Mouse (Mus musculus): ENCODE measurements around the gene Enam. TPM values are rescaled to one million over a fixed set of nuclear protein-coding genes. Genes with fewer than 3 reads are reported as not detected.
A peak's percentile ranks its signal among the peaks of the same experiment; 100 is the strongest.
"Not testable (repeated sequence)": the region's sequence is repeated elsewhere in the genome, so short reads cannot be mapped to it uniquely, and the experiment has no call there.

Enam gene
- polyA plus RNA-seq, 1 experiment from 2014 or later = not detected

GRCm38 (mm10) chr5:88519232-88519631 is 31.5 kb downstream of the Enam start:
- Histone ChIP-seq H3K27ac (ENCODE audit: low read length) (no peak overlapping the region), H3K9me3 (replicated peaks; ENCODE audit: control insufficient read depth, low read length) (no peaks in the 10 kb centered on the region), H3K4me1 (ENCODE audit: control insufficient read depth, insufficient read depth, low read length) (no peaks in the 10 kb centered on the region), H3K36me3 (ENCODE audit: control insufficient read depth, insufficient read depth) (no peaks in the 10 kb centered on the region), H3K4me2 (ENCODE audit: low read depth, low read length) (no peak overlapping the region), H3K9ac (ENCODE audit: low read length) (no peak overlapping the region), H3K27me3 (ENCODE audit: control insufficient read depth, insufficient read depth, low read length) (no peaks in the 10 kb centered on the region), H3K4me3 (ENCODE audit: low read length) (no peak overlapping the region)
- 12% methylated on average over 2 of the region's 2 CpGs for WGBS
- ATAC-seq (replicated peaks; ENCODE audit: extremely low read depth, insufficient read depth, low FRiP score) = no peak

GRCm38 (mm10) chr5:88527657-88528056 is 39.9 kb downstream of the Enam start, which contains the start of gene Jchain:
TSS of gene Jchain (minus strand) at chr5:88527891.
- H3K9ac ChIP-seq (ENCODE audit: low read length) = no peak within 1 kb of the TSS
- H3K4me3 ChIP-seq (ENCODE audit: low read length) = no peak within 1 kb of the TSS
- no peak within 1 kb of the TSS for H3K27ac ChIP-seq (ENCODE audit: low read length)
- no peaks in the 10 kb centered on the region for H3K36me3 ChIP-seq (ENCODE audit: control insufficient read depth, insufficient read depth)
- H3K9me3 ChIP-seq (replicated peaks; ENCODE audit: control insufficient read depth, low read length) = no peaks in the 10 kb centered on the region
- 0 out of 2 replicates have a peak, but pooled peaks cover 2% of the 10 kb centered on the region for H3K4me1 ChIP-seq (ENCODE audit: control insufficient read depth, insufficient read depth, low read length)
- no peak for ATAC-seq (replicated peaks; ENCODE audit: extremely low read depth, insufficient read depth, low FRiP score)
- no peak within 1 kb of the TSS for H3K4me2 ChIP-seq (ENCODE audit: low read depth, low read length)
- H3K27me3 ChIP-seq (ENCODE audit: control insufficient read depth, insufficient read depth, low read length) = no peaks in the 10 kb centered on the region
- WGBS = 81% methylated on average over 3 of the region's 3 CpGs

- ATAC-seq (replicated peaks; ENCODE audit: extremely low read depth, insufficient read depth, low FRiP score) = no peak
- H3K9me3 ChIP-seq (replicated peaks; ENCODE audit: control insufficient read depth, low read length) = no peaks in the 10 kb centered on the region
- no peak overlapping the region for H3K4me2 ChIP-seq (ENCODE audit: low read depth, low read length)
- WGBS = 47% methylated on average over 1 of the region's 1 CpGs
- H3K36me3 ChIP-seq (ENCODE audit: control insufficient read depth, insufficient read depth) = no peaks in the 10 kb centered on the region
- no peaks in the 10 kb centered on the region for H3K27me3 ChIP-seq (ENCODE audit: control insufficient read depth, insufficient read depth, low read length)
- peaks cover 7% of the 10 kb centered on the region; the same call in 1 of the 2 replicates for H3K4me1 ChIP-seq (ENCODE audit: control insufficient read depth, insufficient read depth, low read length)
- no peak overlapping the region for H3K4me3 ChIP-seq (ENCODE audit: low read length)
- H3K27ac ChIP-seq (ENCODE audit: low read length) = no peak overlapping the region
- no peak overlapping the region for H3K9ac ChIP-seq (ENCODE audit: low read length)
Measured at GRCm38 (mm10) chr5:88530908-88531307, 43.1 kb downstream of the Enam start.

GRCm38 (mm10) chr5:88534697-88535096 is 46.9 kb downstream of the Enam start:
- Histone ChIP-seq H3K27ac (ENCODE audit: low read length) (no peak overlapping the region; the same call in 1 of the 2 replicates), H3K36me3 (ENCODE audit: control insufficient read depth, insufficient read depth) (no peaks in the 10 kb centered on the region), H3K4me3 (ENCODE audit: low read length) (no peak overlapping the region), H3K9ac (ENCODE audit: low read length) (no peak overlapping the region), H3K4me1 (ENCODE audit: control insufficient read depth, insufficient read depth, low read length) (peaks cover 7% of the 10 kb centered on the region; the same call in 1 of the 2 replicates), H3K9me3 (replicated peaks; ENCODE audit: control insufficient read depth, low read length) (no peaks in the 10 kb centered on the region), H3K27me3 (ENCODE audit: control insufficient read depth, insufficient read depth, low read length) (no peaks in the 10 kb centered on the region), H3K4me2 (ENCODE audit: low read depth, low read length) (no peak overlapping the region)
- ATAC-seq (replicated peaks; ENCODE audit: extremely low read depth, insufficient read depth, low FRiP score) = no peak
- WGBS = 63% methylated on average over 3 of the region's 3 CpGs

- Histone ChIP-seq H3K27ac (ENCODE audit: low read length) (no peak overlapping the region), H3K9me3 (replicated peaks; ENCODE audit: control insufficient read depth, low read length) (no peaks in the 10 kb centered on the region), H3K4me2 (ENCODE audit: low read depth, low read length) (no peak overlapping the region), H3K4me1 (ENCODE audit: control insufficient read depth, insufficient read depth, low read length) (no peaks in the 10 kb centered on the region), H3K27me3 (ENCODE audit: control insufficient read depth, insufficient read depth, low read length) (no peaks in the 10 kb centered on the region), H3K9ac (ENCODE audit: low read length) (no peak overlapping the region), H3K36me3 (ENCODE audit: control insufficient read depth, insufficient read depth) (no peaks in the 10 kb centered on the region), H3K4me3 (ENCODE audit: low read length) (no peak overlapping the region)
- no peak for ATAC-seq (replicated peaks; ENCODE audit: extremely low read depth, insufficient read depth, low FRiP score)
Measured at GRCm38 (mm10) chr5:88540845-88541244, 53.1 kb downstream of the Enam start.

GRCm38 (mm10) chr5:88542651-88543282 is 55.0 kb downstream of the Enam start:
- no peaks in the 10 kb centered on the region for H3K4me1 ChIP-seq (ENCODE audit: control insufficient read depth, insufficient read depth, low read length)
- ATAC-seq (replicated peaks; ENCODE audit: extremely low read depth, insufficient read depth, low FRiP score) = peak; percentile 70; the same call in 1 of the 2 replicates
- 57% methylated on average over 5 of the region's 5 CpGs for WGBS
- no peak overlapping the region for H3K4me2 ChIP-seq (ENCODE audit: low read depth, low read length)
- H3K9me3 ChIP-seq (replicated peaks; ENCODE audit: control insufficient read depth, low read length) = no peaks in the 10 kb centered on the region
- no peaks in the 10 kb centered on the region for H3K27me3 ChIP-seq (ENCODE audit: control insufficient read depth, insufficient read depth, low read length)
- no peak overlapping the region for H3K9ac ChIP-seq (ENCODE audit: low read length)
- no peaks in the 10 kb centered on the region for H3K36me3 ChIP-seq (ENCODE audit: control insufficient read depth, insufficient read depth)
- no peak overlapping the region for H3K4me3 ChIP-seq (ENCODE audit: low read length)
- H3K27ac ChIP-seq (ENCODE audit: low read length) = no peak overlapping the region

- not testable (repeated sequence) for H3K9ac ChIP-seq (ENCODE audit: low read length); H3K4me1 ChIP-seq (ENCODE audit: control insufficient read depth, insufficient read depth, low read length); H3K36me3 ChIP-seq (ENCODE audit: control insufficient read depth, insufficient read depth); H3K4me2 ChIP-seq (ENCODE audit: low read depth, low read length); H3K9me3 ChIP-seq (replicated peaks; ENCODE audit: control insufficient read depth, low read length); H3K4me3 ChIP-seq (ENCODE audit: low read length); H3K27ac ChIP-seq (ENCODE audit: low read length); ATAC-seq (replicated peaks; ENCODE audit: extremely low read depth, insufficient read depth, low FRiP score); H3K27me3 ChIP-seq (ENCODE audit: control insufficient read depth, insufficient read depth, low read length)
- 89% methylated on average over 1 of the region's 1 CpGs for WGBS
Measured at GRCm38 (mm10) chr5:88544411-88544810, 56.6 kb downstream of the Enam start.

- no peak overlapping the region for H3K4me2 ChIP-seq (ENCODE audit: low read depth, low read length)
- H3K9me3 ChIP-seq (replicated peaks; ENCODE audit: control insufficient read depth, low read length) = no peaks in the 10 kb centered on the region
- H3K4me1 ChIP-seq (ENCODE audit: control insufficient read depth, insufficient read depth, low read length) = no peaks in the 10 kb centered on the region
- 83% methylated on average over 7 of the region's 7 CpGs for WGBS
- H3K27ac ChIP-seq (ENCODE audit: low read length) = no peak overlapping the region
- H3K9ac ChIP-seq (ENCODE audit: low read length) = no peak overlapping the region
- H3K4me3 ChIP-seq (ENCODE audit: low read length) = no peak overlapping the region
- ATAC-seq (replicated peaks; ENCODE audit: extremely low read depth, insufficient read depth, low FRiP score) = no peak
- no peaks in the 10 kb centered on the region for H3K36me3 ChIP-seq (ENCODE audit: control insufficient read depth, insufficient read depth)
- no peaks in the 10 kb centered on the region for H3K27me3 ChIP-seq (ENCODE audit: control insufficient read depth, insufficient read depth, low read length)
Measured at GRCm38 (mm10) chr5:88545536-88545935, 57.8 kb downstream of the Enam start.

GRCm38 (mm10) chr5:88553271-88554085 is 65.7 kb downstream of the Enam start:
- H3K9me3 ChIP-seq (replicated peaks; ENCODE audit: control insufficient read depth, low read length) = no peaks in the 10 kb centered on the region
- 7% methylated on average over 29 of the region's 29 CpGs for WGBS
- ATAC-seq (replicated peaks; ENCODE audit: extremely low read depth, insufficient read depth, low FRiP score) = peak; percentile 49
- H3K27ac ChIP-seq (ENCODE audit: low read length) = peak overlapping the region; percentile 98
- peak overlapping the region; percentile 76 for H3K4me2 ChIP-seq (ENCODE audit: low read depth, low read length)
- H3K9ac ChIP-seq (ENCODE audit: low read length) = peak overlapping the region; percentile 90
- peak overlapping the region; percentile 76 for H3K4me3 ChIP-seq (ENCODE audit: low read length)
- peaks cover 9% of the 10 kb centered on the region; the same call in 1 of the 2 replicates for H3K36me3 ChIP-seq (ENCODE audit: control insufficient read depth, insufficient read depth)
- H3K27me3 ChIP-seq (ENCODE audit: control insufficient read depth, insufficient read depth, low read length) = no peaks in the 10 kb centered on the region
- peaks cover 17% of the 10 kb centered on the region for H3K4me1 ChIP-seq (ENCODE audit: control insufficient read depth, insufficient read depth, low read length)
